Mouse (Mus musculus) forebrain, embryonic 15.5 days (tissue): ENCODE measurements around the gene Ttc30b. TPM values are rescaled to one million over a fixed set of nuclear protein-coding genes. Genes with fewer than 3 reads are reported as not detected.

ENCODE experiments used
- ATAC-seq: fragments of 200-750 bp; cut with Nextera tagmentation; replicated peaks from 2 replicates; pipeline ENCODE4 v1.8.0; 2017; ENCODE audit warnings: mild to moderate bottlenecking, moderate TSS enrichment, moderate library complexity
- H3K27ac ChIP-seq: fragments of 300-500 bp; sonication (generic); replicated peaks from 2 replicates; pipeline ENCODE4 v1.5.1; 2015; ENCODE audit warnings: mild to moderate bottlenecking, inconsistent platforms
- H3K27me3 ChIP-seq: fragments of 300-500 bp; sonication (generic); 2 replicates; pipeline ENCODE4 v1.6.1; 2015; ENCODE audit warnings: inconsistent platforms
- H3K36me3 ChIP-seq: fragments of 300-500 bp; sonication (generic); 2 replicates; pipeline ENCODE4 v1.6.1; 2015; ENCODE audit warnings: mild to moderate bottlenecking, inconsistent platforms
- H3K4me1 ChIP-seq: fragments of 300-500 bp; sonication (generic); 2 replicates; pipeline ENCODE4 v1.6.1; 2015; ENCODE audit warnings: inconsistent platforms
- H3K4me2 ChIP-seq: fragments of 300-500 bp; sonication (generic); replicated peaks from 2 replicates; pipeline ENCODE4 v1.6.1; 2015; ENCODE audit warnings: mild to moderate bottlenecking, inconsistent platforms
- H3K4me3 ChIP-seq: fragments of 300-500 bp; sonication (generic); 2 replicates; pipeline ENCODE4 v1.5.1; 2015; ENCODE audit warnings: mild to moderate bottlenecking, inconsistent platforms
- H3K9ac ChIP-seq: fragments of 300-500 bp; sonication (generic); replicated peaks from 2 replicates; pipeline ENCODE4 v1.6.1; 2015; ENCODE audit warnings: mild to moderate bottlenecking, inconsistent platforms
- H3K9me3 ChIP-seq: fragments of 300-500 bp; sonication (generic); 2 replicates; pipeline ENCODE4 v1.6.1; 2016; ENCODE audit warnings: inconsistent platforms
- WGBS: fragments of 180-500 bp; shearing (Covaris S2); methylation state at CpG from one replicate; pipeline ENCODE4 v1.1.7; 2015; ENCODE audit warnings: mixed read lengths; 5-methylcytosine and 5-hydroxymethylcytosine counted together
- polyA plus RNA-seq: library from polyadenylated mRNA; unstranded; fragments of >200 nt; fragmentation: Nextera tagmentation; extraction: Ambion mirVana; gene quantifications from 2 replicates; pipeline ENCODE4 v1.2.1, GENCODE M21; 2015

Ttc30b gene
- polyA plus RNA-seq, 1 experiment from 2014 or later, result 19.3 TPM

DNA sequence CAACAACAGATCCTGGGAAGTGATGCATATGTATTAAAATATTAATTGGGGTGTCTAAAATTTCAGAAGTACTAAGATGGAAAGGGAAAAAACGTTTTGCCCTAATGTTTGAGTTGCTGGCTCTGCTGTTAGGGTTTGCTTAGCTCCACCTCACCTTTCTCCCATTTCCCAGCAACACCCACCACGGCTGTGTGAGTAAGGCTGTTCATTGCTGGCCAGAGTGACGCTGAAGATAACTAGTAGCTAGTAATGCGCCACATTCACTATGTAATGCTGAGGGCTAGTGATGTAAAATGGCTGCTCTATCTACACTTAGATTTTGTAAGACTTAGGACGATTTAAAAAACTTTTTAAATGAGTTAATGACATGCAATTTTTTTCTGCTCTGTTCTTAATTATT lies 42.7 kb downstream of the Ttc30b start:
- peaks cover 3% of the 10 kb centered on the region; the same call in 1 of the 2 replicates for H3K4me1 ChIP-seq
- H3K9me3 ChIP-seq, result no peaks in the 10 kb centered on the region
- no peak overlapping the region for H3K4me2 ChIP-seq
- H3K9ac ChIP-seq, result no peak overlapping the region
- H3K27me3 ChIP-seq, result no peaks in the 10 kb centered on the region
- no peak for ATAC-seq
- H3K36me3 ChIP-seq, result peaks cover 5% of the 10 kb centered on the region; the same call in 1 of the 2 replicates
- no peak overlapping the region for H3K27ac ChIP-seq
- no peak overlapping the region for H3K4me3 ChIP-seq
- 88% methylated on average over 5 of the region's 5 CpGs for WGBS

DNA sequence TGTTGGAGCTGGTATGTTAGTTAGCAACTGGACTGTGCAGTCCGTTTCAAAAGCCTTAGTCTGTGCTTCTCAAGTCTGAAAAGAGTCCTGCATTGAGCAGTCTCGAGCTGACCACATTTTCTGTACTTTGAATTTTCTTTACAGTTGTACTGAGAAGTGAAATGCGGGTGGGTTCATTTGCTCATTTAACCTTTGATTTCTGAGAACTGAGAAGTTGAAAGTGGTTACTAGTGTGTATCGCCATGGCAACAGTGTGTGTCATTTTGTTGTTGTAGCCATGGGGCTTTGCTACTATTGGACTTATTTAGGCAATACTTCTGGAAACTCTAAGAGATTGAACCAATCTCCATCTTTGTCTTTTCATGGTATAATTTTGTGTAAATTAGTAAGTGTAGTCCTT lies 46.4 kb downstream of the Ttc30b start:
- WGBS, result 43% methylated on average over 4 of the region's 4 CpGs

More for the DNA sequence above, 46.4 kb downstream of the Ttc30b start:
- H3K27ac ChIP-seq, result no peak overlapping the region
- H3K27me3 ChIP-seq, result no peaks in the 10 kb centered on the region
- no peak overlapping the region for H3K4me3 ChIP-seq
- no peaks in the 10 kb centered on the region for H3K9me3 ChIP-seq
- H3K4me1 ChIP-seq, result peaks cover 3% of the 10 kb centered on the region; the same call in 1 of the 2 replicates
- H3K9ac ChIP-seq, result no peak overlapping the region
- no peak; the same call in 1 of the 2 replicates for ATAC-seq
- H3K4me2 ChIP-seq, result no peak overlapping the region
- H3K36me3 ChIP-seq, result 0 out of 2 replicates have a peak, but pooled peaks cover 6% of the 10 kb centered on the region

Other genes starting within 250 kb of the Ttc30b start
- 13.3 and 14.3 TPM in 2 replicates for gene Nfe2l2, start 233.9 kb downstream of the Ttc30b start, polyA plus RNA-seq
- 25.2 and 25.8 TPM in 2 replicates for gene Agps, start 106.4 kb downstream of the Ttc30b start, polyA plus RNA-seq
- 0.47 and 0.79 TPM in 2 replicates for gene Ttc30a2, start 39.6 kb upstream of the Ttc30b start, polyA plus RNA-seq
- gene Ttc30a1, start 43.4 kb upstream of the Ttc30b start, polyA plus RNA-seq, result 7.7 and 8.4 TPM in 2 replicates